Mouse (Mus musculus): ENCODE data around the gene Spop.

- TF ChIP-seq GATA1 (IDR thresholded peaks at IDR 0.05; ENCODE audit: low read length): no peak
- no peak for TF ChIP-seq TAL1 (IDR thresholded peaks at IDR 0.05; ENCODE audit: low read length)
Observed at GRCm38 (mm10) chr11:95455331-95455730, 41.5 kb downstream of the Spop start.

All from erythroblast, embryonic 14.5 days (primary cell).